Mouse (Mus musculus) spleen, adult 2 months (tissue): Measurements from ENCODE around the gene Pla2g1b.

Source experiments
- CTCF ChIP-seq: fragments of 200-500 bp; IDR thresholded peaks from 2 replicates; pipeline ENCODE4 v1.5.1; 2011; ENCODE audit warnings: mild to moderate bottlenecking, inconsistent platforms; ENCODE audit not compliant: insufficient read depth, insufficient read length, insufficient replicate concordance; ENCODE audit errors: extremely low read depth
- POLR2A ChIP-seq: fragments of 200-500 bp; IDR thresholded peaks from 2 replicates; pipeline ENCODE4 v1.6.1; 2011; ENCODE audit warnings: low read depth, low read length, inconsistent platforms

- TF ChIP-seq POLR2A: no peak
- TF ChIP-seq CTCF: no peak
Observed at GRCm38 (mm10) chr5:115474174-115474828, 8.2 kb downstream of the Pla2g1b start.
